Mouse (Mus musculus): ENCODE measurements around the gene Sytl2. TPM values are rescaled to one million over a fixed set of nuclear protein-coding genes. Genes with fewer than 3 reads are reported as not detected.

Sytl2 gene
- total RNA-seq (2023) = 1 to 10 TPM; 1.3 to 1.6 TPM

DNA sequence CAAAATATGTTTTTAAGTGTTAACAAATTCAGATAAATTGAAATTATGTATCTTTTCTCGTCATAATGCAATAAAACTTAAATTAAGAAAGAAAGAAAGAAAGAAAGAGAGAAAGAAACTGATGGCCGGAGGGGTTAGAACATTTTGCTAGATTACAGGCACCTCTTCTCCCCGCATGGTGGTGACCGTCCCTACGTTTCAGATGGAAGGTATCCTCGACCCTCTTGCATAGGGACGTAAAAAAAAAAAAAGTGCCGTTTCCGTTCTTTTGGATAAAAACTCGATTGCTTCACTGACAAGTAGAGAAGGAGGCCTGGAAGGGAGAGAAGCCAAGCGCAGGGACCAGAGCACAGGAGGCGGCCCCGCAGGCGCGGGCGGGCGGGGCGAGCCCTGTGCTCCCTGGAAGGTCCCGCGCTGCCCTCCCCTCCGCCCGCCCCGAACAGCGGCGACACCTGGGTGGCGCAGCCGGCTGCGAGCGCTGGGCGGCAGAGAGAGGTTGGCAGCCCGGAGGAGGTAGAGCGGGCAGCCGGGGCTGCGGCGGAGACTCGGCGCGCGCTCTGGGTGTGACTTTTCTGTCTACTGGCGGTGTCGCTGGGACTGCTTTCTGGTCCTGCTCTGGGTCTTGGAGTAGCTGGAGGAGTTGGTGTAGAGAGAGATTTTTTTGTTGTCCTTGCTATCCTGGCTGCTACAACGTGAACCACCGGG lies at the start of gene Sytl2:
Sytl2 (plus strand) TSS at position 311 of the 705 bp plus-strand sequence.

DNA sequence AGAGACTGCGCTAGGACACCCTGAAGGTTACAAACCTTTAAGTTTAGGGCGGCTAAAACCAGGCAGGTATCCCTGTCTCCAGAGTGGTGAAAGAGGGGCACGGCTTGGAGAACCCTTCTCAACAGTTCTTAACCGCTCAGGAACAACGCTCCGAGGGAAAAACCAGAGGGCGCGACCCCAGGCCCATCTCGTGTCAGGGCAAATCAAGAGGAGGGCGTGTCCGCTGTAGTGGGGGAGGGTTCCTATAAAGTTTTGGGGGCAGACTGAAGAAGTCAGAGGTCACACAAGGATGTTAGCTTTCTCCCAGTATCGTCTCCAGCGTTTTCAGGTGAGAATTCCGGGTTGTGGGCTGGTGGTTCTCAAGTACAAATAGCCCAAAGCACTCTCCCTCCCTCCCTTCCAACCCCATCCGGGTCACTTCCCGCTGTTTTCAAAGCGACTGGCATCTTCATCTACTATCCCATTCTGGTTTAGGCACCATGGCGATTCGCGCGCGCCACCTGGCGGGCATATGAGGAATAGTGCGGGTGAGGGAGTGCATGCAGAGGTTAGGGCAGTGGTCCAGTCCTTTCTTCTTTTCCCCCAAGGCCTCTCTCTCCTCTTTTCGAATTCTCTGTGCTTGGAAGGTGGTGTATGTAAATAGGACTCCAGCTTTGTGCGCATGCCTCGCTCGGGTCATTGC lies 36.6 kb upstream of the Sytl2 start, which contains the start of gene Ccdc83:
Ccdc83 (minus strand) TSS at position 489 of the 682 bp plus-strand sequence.

GRCm38 (mm10) chr7:90426020-90427001 lies 124.3 kb downstream of the Sytl2 start, which contains the start of gene Ccdc89:
Gene Ccdc89 (plus strand): TSS chr7:90426577.

DNA sequence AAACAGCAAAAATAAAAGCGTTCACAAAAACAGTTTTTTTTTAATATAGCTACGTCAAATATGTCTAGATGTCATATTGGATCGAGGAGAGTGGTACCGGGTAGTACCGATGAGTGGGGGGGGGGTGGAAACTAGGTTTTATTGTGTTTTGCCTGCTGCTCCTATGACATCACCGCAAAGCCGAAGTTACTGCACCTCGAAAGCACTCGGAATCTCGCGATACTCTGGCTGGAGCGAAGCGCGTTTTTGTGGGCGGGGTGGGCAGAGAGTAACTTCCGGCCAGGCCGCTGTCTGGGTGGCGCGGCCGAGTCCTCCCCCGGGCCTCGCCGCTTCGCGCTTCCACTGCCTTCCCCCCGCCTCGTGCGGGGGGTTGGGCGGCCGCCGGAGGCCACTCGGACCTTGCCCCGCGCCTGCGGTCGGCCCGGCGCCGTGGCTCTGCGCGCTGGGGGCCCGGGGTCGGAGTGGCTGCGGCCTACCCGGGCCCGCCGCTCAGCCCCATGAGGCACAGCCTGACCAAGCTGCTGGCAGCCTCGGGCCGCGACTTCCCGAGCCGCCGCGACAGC lies 140.5 kb downstream of the Sytl2 start, which contains the start of gene Crebzf:
Crebzf (plus strand) TSS at position 212 of the 563 bp plus-strand sequence.

DNA sequence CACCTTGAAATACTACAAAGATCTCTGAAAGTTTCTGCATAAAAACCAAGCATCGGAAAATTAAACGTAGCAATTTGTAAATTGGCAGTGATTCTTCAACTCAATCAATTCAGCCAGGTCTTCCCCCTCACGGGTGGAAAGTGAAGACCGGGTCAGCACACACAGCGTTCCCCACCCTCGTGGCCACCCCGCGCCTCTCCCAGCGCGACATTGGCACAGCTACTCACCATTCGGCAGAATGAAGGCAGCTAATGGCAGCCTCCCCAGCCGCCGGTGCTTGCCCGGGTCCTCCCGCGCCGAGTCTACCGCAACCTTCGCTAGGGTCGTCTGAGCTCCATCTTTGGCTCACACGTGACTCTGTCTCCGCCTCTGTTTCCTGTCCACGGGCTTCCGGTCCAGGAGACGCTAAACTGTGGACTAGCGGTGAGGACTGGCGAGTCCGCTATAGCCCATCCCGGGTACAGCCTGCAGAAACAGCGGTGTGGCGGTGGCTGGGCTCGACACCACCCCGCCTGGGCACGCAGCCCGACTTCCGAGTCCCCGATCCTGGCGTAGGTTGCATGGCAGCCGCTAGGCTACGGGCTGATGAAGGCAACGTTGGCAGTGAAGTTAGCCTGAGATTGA lies 154.9 kb downstream of the Sytl2 start, which contains the start of gene Tmem126a:
Tmem126a (minus strand) TSS at position 385 of the 624 bp plus-strand sequence.

Other genes starting within 250 kb of the Sytl2 start
- gene Picalm, start 172.0 kb upstream of the Sytl2 start, total RNA-seq (2023) = 100 to 1,000 TPM; 205 to 220 TPM
- not detected for gene Ccdc83, start 36.5 kb upstream of the Sytl2 start, total RNA-seq (2023)
- gene Ccdc89, start 124.3 kb downstream of the Sytl2 start, total RNA-seq (2023) = not detected
- gene Crebzf, start 140.5 kb downstream of the Sytl2 start, total RNA-seq (2023) = 100 to 1,000 TPM; 120 to 136 TPM
- gene Tmem126a, start 155.0 kb downstream of the Sytl2 start, total RNA-seq (2023) = 10 to 100 TPM; 27.5 to 31.3 TPM
- gene Tmem126b, start 173.7 kb downstream of the Sytl2 start, total RNA-seq (2023) = 1 to 10 TPM; 7.1 to 9.3 TPM
- gene Dlg2, start 174.4 kb downstream of the Sytl2 start, total RNA-seq (2023) = not detected

Measured in B cell, adult 67 days (primary cell).